Comparison of ENCODE assay signal across 8 mouse cellular contexts in genomic region chr19:53824872-53825680, GRCm38 (mm10).
DNase-seq lines count a peak whose midpoint lies in the region; ATAC-seq and TF ChIP-seq lines count a peak whose summit lies in the region.

No protein-coding gene starts in this region.

- H3K4me1 ChIP-seq in heart, postnatal 0 days (ENCODE audit: control insufficient read depth, insufficient read depth): peaks cover 13% of the 10 kb centered on the region
- H3K4me1 ChIP-seq in liver, embryonic 16.5 days (ENCODE audit: control insufficient read depth, low read depth, low read length): peaks cover 27% of the 10 kb centered on the region
- peaks cover 6% of the 10 kb centered on the region; the same call in 1 of the 2 replicates for H3K4me1 ChIP-seq in small intestine, adult 2 months (ENCODE audit: control insufficient read depth, insufficient read depth, insufficient read length, low read length)

- peaks cover 38% of the 10 kb centered on the region for H3K36me3 ChIP-seq in heart, postnatal 0 days (replicated peaks; ENCODE audit: control insufficient read depth, insufficient read depth, low read length)
- H3K36me3 ChIP-seq in liver, embryonic 16.5 days (ENCODE audit: control insufficient read depth, insufficient read depth): no peaks in the 10 kb centered on the region
- no peaks in the 10 kb centered on the region for H3K36me3 ChIP-seq in small intestine, adult 2 months (ENCODE audit: control insufficient read depth, insufficient read depth, low read length)

- no peak for TF ChIP-seq EP300 in heart, postnatal 0 days (IDR thresholded peaks at IDR 0.05; ENCODE audit: low read depth)

- H3K9ac ChIP-seq in heart, postnatal 0 days (replicated peaks; ENCODE audit: low read depth, low read length): no peak overlapping the region
- peak overlapping the region; percentile 36 for H3K9ac ChIP-seq in liver, embryonic 16.5 days (ENCODE audit: low read depth, low read length)

- WGBS in heart, postnatal 0 days: 63% methylated on average over 21 of the region's 21 CpGs
- WGBS in liver, embryonic 16.5 days (ENCODE audit: insufficient replicate concordance): 56% methylated on average over 21 of the region's 21 CpGs
- WGBS in small intestine, adult 2 months: 73% methylated on average over 21 of the region's 21 CpGs

- H3K9me3 ChIP-seq in heart, postnatal 0 days (replicated peaks; ENCODE audit: control insufficient read depth, low read length): no peaks in the 10 kb centered on the region
- H3K9me3 ChIP-seq in liver, embryonic 16.5 days (replicated peaks; ENCODE audit: control insufficient read depth, low read length): no peaks in the 10 kb centered on the region

- DNase-seq in cerebellum, postnatal 4 days (ENCODE audit: low spot score in 2 of 2): no peak
- DNase-seq in CD4-positive helper T cell, adult 2 months (ENCODE audit: low read depth, low spot score): peak; percentile 65
- peak; percentile 41 to 75 for DNase-seq in cerebellum, postnatal 36 days
- no peak for DNase-seq in heart, postnatal 0 days (ENCODE audit: low spot score)
- DNase-seq in left cerebral cortex, adult 9 months (ENCODE audit: low spot score in 2 of 2): no peak

- H3K4me2 ChIP-seq in heart, postnatal 0 days (ENCODE audit: low read depth, low read length): peak overlapping the region; percentile 28
- H3K4me2 ChIP-seq in liver, embryonic 16.5 days (ENCODE audit: low read depth, low read length): peak overlapping the region; percentile 62

- H3K4me3 ChIP-seq in heart, postnatal 0 days (ENCODE audit: low read depth, low read length): peak overlapping the region; percentile 22
- H3K4me3 ChIP-seq in liver, embryonic 16.5 days (ENCODE audit: low read depth, low read length): peak overlapping the region; percentile 53
- peak overlapping the region; percentile 62 for H3K4me3 ChIP-seq in small intestine, adult 2 months (ENCODE audit: low read depth, low read length)

- ATAC-seq in cerebellum, adult (ENCODE audit: insufficient number of reproducible peaks, low FRiP score, low TSS enrichment): peak; percentile 58; the same call in 1 of the 2 replicates
- ATAC-seq in heart, postnatal 0 days (ENCODE audit: insufficient read depth, low read depth): 0 out of 2 replicates have a peak, but pooled peaks have one; percentile 13
- ATAC-seq in liver, embryonic 16.5 days (ENCODE audit: low read depth): peak; percentile 82

- TF ChIP-seq POLR2A in small intestine, adult 2 months (IDR thresholded peaks at IDR 0.05; ENCODE audit: low read depth, low read length): no peak

- H3K27ac ChIP-seq in heart, postnatal 0 days (ENCODE audit: low read depth): peak overlapping the region; percentile 79; the same call in 1 of the 2 replicates
- peak overlapping the region; percentile 42 for H3K27ac ChIP-seq in liver, embryonic 16.5 days (ENCODE audit: low read length)
- H3K27ac ChIP-seq in small intestine, adult 2 months (ENCODE audit: insufficient read depth, low read depth, low read length): peak overlapping the region; percentile 72; the same call in 1 of the 2 replicates

- no peak for TF ChIP-seq CTCF in heart, postnatal 0 days (IDR thresholded peaks at IDR 0.05; ENCODE audit: low read depth)
- no peak for TF ChIP-seq CTCF in small intestine, adult 2 months (IDR thresholded peaks at IDR 0.05; ENCODE audit: extremely low read depth, insufficient read length, insufficient replicate concordance, low read depth, low read length)

- no peaks in the 10 kb centered on the region for H3K27me3 ChIP-seq in heart, postnatal 0 days (ENCODE audit: control insufficient read depth, insufficient read depth, low read length)
- no peaks in the 10 kb centered on the region for H3K27me3 ChIP-seq in liver, embryonic 16.5 days (ENCODE audit: control insufficient read depth, insufficient read depth, low read depth, low read length)
- no peaks in the 10 kb centered on the region for H3K27me3 ChIP-seq in small intestine, adult 2 months (ENCODE audit: control insufficient read depth, insufficient read depth, low read length)

Comparison
In these comparisons a context has a peak if more than half of its experiments do, and no peak if none do; other contexts are left out.
1. DNase-seq: peak in CD4-positive helper T cell, adult 2 months (single experiment) and cerebellum, postnatal 36 days (2 of 2); none in cerebellum, postnatal 4 days (0 of 2), heart, postnatal 0 days (single experiment) and left cerebral cortex, adult 9 months (0 of 2).
2. ATAC-seq: peak in every context shown above with its lines; median percentile 82 in liver, embryonic 16.5 days; 58 in cerebellum, adult; 13 in heart, postnatal 0 days.
3. Peak in every context shown above with its lines, with median percentiles within 50 percentile points of each other: H3K27ac ChIP-seq and H3K4me3 ChIP-seq.